Mouse (Mus musculus): ENCODE measurements around the gene Mndal.
"Not testable (repeated sequence)": the region's sequence is repeated elsewhere in the genome, so short reads cannot be mapped to it uniquely, and the experiment has no call there.

Gene Mndal

GRCm38 (mm10) chr1:173941924-173942779 lies at the start of gene Mndal, which contains the start of gene Ifi203:
TSS of gene Mndal (minus strand) at chr1:173942491.
TSS of gene Ifi203 (minus strand) at chr1:173942672.
- not testable (repeated sequence) for DNase-seq (ENCODE audit: low read depth, low spot score)

GRCm38 (mm10) chr1:173982694-173983305 lies 40.5 kb upstream of the Mndal start, which contains the start of gene Ifi202b:
TSS of gene Ifi202b (minus strand) at chr1:173982744.
- DNase-seq (ENCODE audit: low read depth, low spot score): not testable (repeated sequence)

- DNase-seq (ENCODE audit: low read depth, low spot score): not testable (repeated sequence)
These were observed 38.7 kb upstream of the Mndal start for GRCm38 (mm10) chr1:173981038-173981437.

GRCm38 (mm10) chr1:173977622-173978021 lies 35.3 kb upstream of the Mndal start:
- peak; percentile 58 for DNase-seq (ENCODE audit: low read depth, low spot score)

GRCm38 (mm10) chr1:173973111-173973510 lies 30.8 kb upstream of the Mndal start:
- peak; percentile 1 for DNase-seq (ENCODE audit: low read depth, low spot score)

- peak; percentile 32 for DNase-seq (ENCODE audit: low read depth, low spot score)
These were observed 19.2 kb upstream of the Mndal start for GRCm38 (mm10) chr1:173961491-173961890.

- not testable (repeated sequence) for DNase-seq (ENCODE audit: low read depth, low spot score)
These were observed 17.7 kb upstream of the Mndal start for GRCm38 (mm10) chr1:173959998-173960397.

- DNase-seq (ENCODE audit: low read depth, low spot score): not testable (repeated sequence)
These were observed 13.7 kb upstream of the Mndal start for GRCm38 (mm10) chr1:173955839-173956527.

- peak; percentile 1 for DNase-seq (ENCODE audit: low read depth, low spot score)
These were observed 12.9 kb upstream of the Mndal start for GRCm38 (mm10) chr1:173955071-173955796.

GRCm38 (mm10) chr1:173953563-173953962 lies 11.3 kb upstream of the Mndal start:
- DNase-seq (ENCODE audit: low read depth, low spot score): peak; percentile 2

GRCm38 (mm10) chr1:173949044-173949443 lies 6.8 kb upstream of the Mndal start:
- DNase-seq (ENCODE audit: low read depth, low spot score): peak; percentile 4

- DNase-seq (ENCODE audit: low read depth, low spot score): peak; percentile 1
These were observed 432 bp upstream of the Mndal start for GRCm38 (mm10) chr1:173942780-173943066.

- not testable (repeated sequence) for DNase-seq (ENCODE audit: low read depth, low spot score)
These were observed 769 bp downstream of the Mndal start for GRCm38 (mm10) chr1:173941522-173941921.

GRCm38 (mm10) chr1:173919279-173919678 lies 23.0 kb downstream of the Mndal start:
- DNase-seq (ENCODE audit: low read depth, low spot score): not testable (repeated sequence)

- DNase-seq (ENCODE audit: low read depth, low spot score): no peak
These were observed 27.7 kb downstream of the Mndal start for GRCm38 (mm10) chr1:173914559-173914958.

- not testable (repeated sequence) for DNase-seq (ENCODE audit: low read depth, low spot score)
These were observed 29.0 kb downstream of the Mndal start for GRCm38 (mm10) chr1:173913256-173913791.

- DNase-seq (ENCODE audit: low read depth, low spot score): not testable (repeated sequence)
These were observed 29.6 kb downstream of the Mndal start, which contains the start of gene Ifi211 for GRCm38 (mm10) chr1:173912548-173913255. TSS of gene Ifi211 (minus strand) at chr1:173913046.

- no peak for DNase-seq (ENCODE audit: low read depth, low spot score)
These were observed 30.4 kb downstream of the Mndal start for GRCm38 (mm10) chr1:173911808-173912464.

- DNase-seq (ENCODE audit: low read depth, low spot score): not testable (repeated sequence)
These were observed 33.9 kb downstream of the Mndal start for GRCm38 (mm10) chr1:173908390-173908789.

GRCm38 (mm10) chr1:173905885-173906284 lies 36.4 kb downstream of the Mndal start:
- not testable (repeated sequence) for DNase-seq (ENCODE audit: low read depth, low spot score)
